In the genomic region with DNA sequence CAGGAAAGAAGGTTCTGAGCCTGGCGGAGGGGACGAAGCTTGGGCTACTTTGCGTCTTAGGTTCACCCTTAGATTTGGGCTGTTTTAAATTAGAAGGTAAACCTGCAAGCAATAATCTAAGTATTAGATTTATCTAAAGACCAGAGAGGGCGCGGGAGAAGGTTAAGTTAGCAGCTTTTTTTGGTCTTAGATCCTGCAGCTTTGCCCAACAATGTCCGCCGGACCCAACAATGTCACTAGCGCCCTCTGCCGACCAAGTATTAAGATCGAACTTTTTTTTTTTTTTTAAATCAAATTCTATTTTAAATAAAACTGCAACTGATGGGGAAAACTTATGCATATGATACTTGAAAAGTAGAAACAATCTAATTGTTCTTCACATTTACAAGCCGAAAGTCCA, we compare ENCODE assay signal across 8 mouse cellular contexts. TPM values are rescaled to one million over a fixed set of nuclear protein-coding genes. Genes with fewer than 3 reads are reported as not detected.
DNase-seq lines count a peak whose midpoint lies in the region; ATAC-seq and TF ChIP-seq lines count a peak whose summit lies in the region.

No protein-coding gene starts in this region.

- TF ChIP-seq EP300 in heart, adult 2 months (IDR thresholded peaks at IDR 0.05; ENCODE audit: insufficient read depth, low read depth, low read length) = no peak

- no peaks in the 10 kb centered on the region for H3K79me2 ChIP-seq in heart, adult 2 months (replicated peaks; ENCODE audit: control insufficient read depth, insufficient read depth, low read length)

- ATAC-seq in common myeloid progenitor, adult 5-6 weeks (replicated peaks; ENCODE audit: low read depth, poor library complexity, severe bottlenecking) = peak; percentile 30; the same call in 1 of the 2 replicates
- ATAC-seq in hindbrain, embryonic 12.5 days (ENCODE audit: low FRiP score) = no peak

- H3K4me1 ChIP-seq in heart, adult 2 months (ENCODE audit: control insufficient read depth, insufficient read depth, low read length) = no peaks in the 10 kb centered on the region; the same call in 1 of the 2 replicates
- peaks cover 3% of the 10 kb centered on the region; the same call in 1 of the 2 replicates for H3K4me1 ChIP-seq in hindbrain, embryonic 12.5 days

- no peaks in the 10 kb centered on the region for H3K36me3 ChIP-seq in heart, adult 2 months (ENCODE audit: control insufficient read depth, insufficient read depth, low read length)
- peaks cover 8% of the 10 kb centered on the region; the same call in 1 of the 2 replicates for H3K36me3 ChIP-seq in hindbrain, embryonic 12.5 days

- H3K9me3 ChIP-seq in hindbrain, embryonic 12.5 days (replicated peaks) = no peaks in the 10 kb centered on the region

- intact Hi-C loops in heart, adult 2 months (cut with DNase I) = no loop called here

- H3K4me2 ChIP-seq in hindbrain, embryonic 12.5 days (replicated peaks) = no peak overlapping the region

- H3K27ac ChIP-seq in heart, adult 2 months = no peak overlapping the region
- no peak overlapping the region for H3K27ac ChIP-seq in hindbrain, embryonic 12.5 days

- TF ChIP-seq CTCF in heart, adult 2 months (IDR thresholded peaks at IDR 0.05) = peak; percentile 75

- DNase-seq in heart, adult 2 months = peak in 1 of 2 experiments; percentile 46
- DNase-seq in heart, adult 11 months = no peak
- peak; percentile 52 for DNase-seq in urinary bladder, postnatal 25 days (ENCODE audit: low spot score)
- no peak for DNase-seq in urinary bladder, adult 18-20 months (ENCODE audit: low spot score in 2 of 2)
- DNase-seq in induced T-regulatory cell, adult 2 months (ENCODE audit: low read depth) = peak; percentile 84
- DNase-seq in retina, embryonic 14.5 days (ENCODE audit: low spot score) = peak; percentile 67

- no peak for TF ChIP-seq POLR2A in heart, adult 2 months (IDR thresholded peaks at IDR 0.05; ENCODE audit: insufficient read depth, low read depth, low read length)

- no peaks in the 10 kb centered on the region for H3K27me3 ChIP-seq in heart, adult 2 months (ENCODE audit: control insufficient read depth, insufficient read depth, low read length)
- no peaks in the 10 kb centered on the region for H3K27me3 ChIP-seq in hindbrain, embryonic 12.5 days

- H3K4me3 ChIP-seq in heart, adult 2 months = no peak overlapping the region
- no peak overlapping the region for H3K4me3 ChIP-seq in hindbrain, embryonic 12.5 days

- H3K9ac ChIP-seq in heart, adult 2 months (ENCODE audit: low read depth, low read length) = no peak overlapping the region
- no peak overlapping the region for H3K9ac ChIP-seq in hindbrain, embryonic 12.5 days

- 29% methylated on average over 11 of the region's 11 CpGs for WGBS in heart, adult 2 months
- 39% methylated on average over 11 of the region's 11 CpGs for WGBS in hindbrain, embryonic 12.5 days

RNA-seq across cellular contexts. Expression of a gene that starts 18.6 kb away (rescaled TPM):
- under 1 TPM in 1 of 2 experiments, not detected in 1; 0.18 TPM for total RNA-seq in heart, adult 2 months (2021)
- 0.18 TPM in 1 of 2 replicates, not detected in the other for polyA plus RNA-seq in heart, adult 2 months (2012; rRNA removed)
- total RNA-seq in common myeloid progenitor, adult 5-6 weeks (2017) = not detected in 2 replicates
- 3.9 and 4.3 TPM in 2 replicates for polyA plus RNA-seq in hindbrain, embryonic 12.5 days (2016; fragmentation: Nextera tagmentation; extraction: Ambion mirVana)

Comparison
In these comparisons a context has a peak if more than half of its experiments do, and no peak if none do; other contexts are left out.
1. DNase-seq: peak in urinary bladder, postnatal 25 days (single experiment), induced T-regulatory cell, adult 2 months (single experiment) and retina, embryonic 14.5 days (single experiment); none in heart, adult 11 months (single experiment) and urinary bladder, adult 18-20 months (0 of 2).